Mouse (Mus musculus) MEL (cell line): Measurements from ENCODE around the gene Gpd2.

Source experiments
- CTCF ChIP-seq, 3 experiments: IDR thresholded peaks in 2 of 3; conservative IDR thresholded peaks in 1 of 3; 2 replicates each; pipeline ENCODE4 v1.5.1; 2011 to 2012; ENCODE audit warnings: low read length in 3 of 3, low read depth in 2 of 3, mild to moderate bottlenecking in 2 of 3, improper control_type of control experiment in 1 of 3, inconsistent platforms in 1 of 3, mixed read lengths in 1 of 3, moderate library complexity in 1 of 3; ENCODE audit not compliant: control insufficient read depth in 1 of 3, insufficient read depth in 1 of 3, poor library complexity in 1 of 3, severe bottlenecking in 1 of 3
- ELF1 ChIP-seq: IDR thresholded peaks from 2 replicates; pipeline ENCODE4 v1.6.1; 2014; ENCODE audit warnings: low read depth, mild to moderate bottlenecking, inconsistent platforms, low read length, improper control_type of control experiment, moderate library complexity
- GABPA ChIP-seq: IDR thresholded peaks from 2 replicates; pipeline ENCODE4 v1.6.1; 2012; ENCODE audit warnings: low read depth, mild to moderate bottlenecking, inconsistent platforms, low read length, improper control_type of control experiment, moderate library complexity
- GATA1 ChIP-seq: IDR thresholded peaks from 2 replicates; pipeline ENCODE4 v1.6.1; 2011; ENCODE audit warnings: low read depth, low read length, improper control_type of control experiment
- JUND ChIP-seq: IDR thresholded peaks from 2 replicates; pipeline ENCODE4 v1.6.1; 2011; ENCODE audit warnings: low read depth, mild to moderate bottlenecking, improper control_type of control experiment, low read length
- POLR2A ChIP-seq, 2 experiments: IDR thresholded peaks; 2 replicates each; pipeline ENCODE4 v1.6.1; 2011 to 2012; ENCODE audit warnings: low read length in 2 of 2, mild to moderate bottlenecking in 2 of 2, control low read depth in 1 of 2, improper control_type of control experiment in 1 of 2, low read depth in 1 of 2, moderate library complexity in 1 of 2; ENCODE audit not compliant: control insufficient read depth in 1 of 2, insufficient read depth in 1 of 2, poor library complexity in 1 of 2
- SIN3A ChIP-seq: IDR thresholded peaks from 2 replicates; pipeline ENCODE4 v1.6.1; 2012; ENCODE audit warnings: low read length, improper control_type of control experiment, inconsistent platforms
- USF1 ChIP-seq: IDR thresholded peaks from 2 replicates; pipeline ENCODE4 v1.6.1; 2014; ENCODE audit warnings: low read depth, mild to moderate bottlenecking, inconsistent platforms, low read length, improper control_type of control experiment, moderate library complexity
- ZKSCAN1 ChIP-seq: IDR thresholded peaks from 2 replicates; pipeline ENCODE4 v1.6.1; 2012; ENCODE audit warnings: low read depth, mild to moderate bottlenecking, inconsistent platforms, low read length, improper control_type of control experiment, moderate library complexity
- ZMIZ1 ChIP-seq: IDR thresholded peaks from 2 replicates; pipeline ENCODE4 v1.6.1; 2012; ENCODE audit warnings: low read depth, mild to moderate bottlenecking, inconsistent platforms, low read length, improper control_type of control experiment, moderate library complexity

- no peak for TF ChIP-seq ZMIZ1
- no peak for TF ChIP-seq ELF1
- no peak for TF ChIP-seq CTCF (IDR thresholded peaks at IDR 0.05 in 2 of 3, conservative IDR thresholded peaks at IDR 0.05 in 1 of 3; ENCODE audit: control insufficient read depth in 1 of 3, insufficient read depth in 1 of 3, low read depth in 2 of 3, low read length in 3 of 3, poor library complexity in 1 of 3, severe bottlenecking in 1 of 3)
- no peak for TF ChIP-seq USF1
- TF ChIP-seq GATA1 = no peak
- TF ChIP-seq SIN3A = no peak
- TF ChIP-seq POLR2A (IDR thresholded peaks at IDR 0.05; ENCODE audit: control insufficient read depth in 1 of 2, insufficient read depth in 1 of 2, low read depth in 1 of 2, low read length in 2 of 2, poor library complexity in 1 of 2) = no peak
- TF ChIP-seq JUND = no peak
- TF ChIP-seq GABPA = no peak
- TF ChIP-seq ZKSCAN1 = no peak
Measured at GRCm38 (mm10) chr2:57211049-57212001, 26.1 kb upstream of the Gpd2 start.
